Mouse (Mus musculus) stomach, postnatal 0 days (tissue): ENCODE data around the gene Cys1. TPM values are rescaled to one million over a fixed set of nuclear protein-coding genes. Genes with fewer than 3 reads are reported as not detected.

Experiments used
- ATAC-seq: fragments of 200-750 bp; cut with Nextera tagmentation; 2 replicates; pipeline ENCODE4 v1.8.0; 2017; ENCODE audit not compliant: low FRiP score, low TSS enrichment
- DNase-seq: peaks from one replicate; pipeline ENCODE4 v3.0.0-alpha.2; 2016; ENCODE audit warnings: low spot score
- H3K27ac ChIP-seq: fragments of 300-500 bp; sonication (generic); replicated peaks from 2 replicates; pipeline ENCODE4 v1.5.1; 2014; ENCODE audit warnings: mild to moderate bottlenecking, control low read depth
- H3K27me3 ChIP-seq: fragments of 300-500 bp; sonication (generic); 2 replicates; pipeline ENCODE4 v1.6.1; 2014; ENCODE audit warnings: low read length; ENCODE audit not compliant: control insufficient read depth, insufficient read depth
- H3K36me3 ChIP-seq: fragments of 300-500 bp; sonication (generic); 2 replicates; pipeline ENCODE4 v1.6.1; 2014; ENCODE audit warnings: low read length, mixed read lengths; ENCODE audit not compliant: control insufficient read depth, insufficient read depth
- H3K4me1 ChIP-seq: fragments of 300-500 bp; sonication (generic); replicated peaks from 2 replicates; pipeline ENCODE4 v1.6.1; 2014; ENCODE audit warnings: antibody characterized with exemption; ENCODE audit not compliant: control insufficient read depth, insufficient read depth
- H3K4me2 ChIP-seq: fragments of 300-500 bp; sonication (generic); replicated peaks from 2 replicates; pipeline ENCODE4 v1.6.1; 2014; ENCODE audit warnings: low read depth, mild to moderate bottlenecking, control low read depth, moderate library complexity
- H3K4me3 ChIP-seq: fragments of 300-500 bp; sonication (generic); 2 replicates; pipeline ENCODE4 v1.5.1; 2014; ENCODE audit warnings: low read depth, low read length, control low read depth
- H3K9ac ChIP-seq: fragments of 300-500 bp; sonication (generic); 2 replicates; pipeline ENCODE4 v1.6.1; 2014; ENCODE audit warnings: mild to moderate bottlenecking, low read length, control low read depth, mixed read lengths
- H3K9me3 ChIP-seq: fragments of 300-500 bp; sonication (generic); 2 replicates; pipeline ENCODE4 v1.6.1; 2016; ENCODE audit warnings: low read length; ENCODE audit not compliant: control insufficient read depth
- CTCF ChIP-seq: IDR thresholded peaks from 2 replicates; pipeline ENCODE4 v1.5.1; 2016; ENCODE audit warnings: antibody characterized with exemption, low read depth, mild to moderate bottlenecking, moderate library complexity
- EP300 ChIP-seq: optimal IDR thresholded peaks from 2 replicates; pipeline ENCODE3; 2016; ENCODE audit warnings: antibody characterized with exemption
- WGBS: fragments of 180-500 bp; shearing (Covaris S2); extraction: QIAGEN DNeasy Blood & Tissue Kit; methylation state at CpG from one replicate; pipeline ENCODE4 v1.1.7; 2014; 5-methylcytosine and 5-hydroxymethylcytosine counted together
- polyA plus RNA-seq: library from polyadenylated mRNA; unstranded; fragments of >200 nt; fragmentation: Nextera tagmentation; extraction: Ambion mirVana; gene quantifications from 2 replicates; pipeline ENCODE4 v1.2.1, GENCODE M21; 2015

Gene Cys1
- polyA plus RNA-seq, 1 experiment from 2014 or later, result 1.4 TPM

DNA sequence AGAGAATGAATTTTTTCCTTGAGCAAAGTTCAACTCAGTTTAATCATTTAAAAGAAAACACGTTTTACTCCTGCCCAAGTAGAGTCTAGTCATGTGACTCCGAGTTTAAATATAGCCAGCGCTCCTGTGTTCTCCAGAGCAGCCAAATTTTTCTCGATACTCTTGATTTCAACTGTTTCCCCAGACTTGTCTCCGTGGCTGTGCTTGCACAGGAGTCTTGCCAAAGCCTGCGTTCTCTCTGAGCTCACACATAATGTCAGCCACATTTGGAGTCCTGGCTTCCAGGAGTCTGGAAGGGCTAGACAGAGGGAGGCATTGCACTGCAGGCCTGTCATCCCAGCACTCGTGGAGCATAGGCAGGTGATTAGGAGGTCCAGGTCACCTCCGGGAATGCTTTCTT lies 950 bp upstream of the Cys1 start:
- Histone ChIP-seq H3K4me3 (no peak overlapping the region), H3K9me3 (no peaks in the 10 kb centered on the region), H3K9ac (no peak overlapping the region), H3K27ac (no peak overlapping the region; the same call in 1 of the 2 replicates), H3K36me3 (no peaks in the 10 kb centered on the region), H3K4me2 (no peak overlapping the region), H3K27me3 (no peaks in the 10 kb centered on the region), H3K4me1 (no peaks in the 10 kb centered on the region; the same call in 1 of the 2 replicates)
- 19% methylated on average over 8 of the region's 8 CpGs for WGBS
- ATAC-seq, result no peak
- no peak for DNase-seq
- TF ChIP-seq EP300 (no peak), CTCF (no peak)

DNA sequence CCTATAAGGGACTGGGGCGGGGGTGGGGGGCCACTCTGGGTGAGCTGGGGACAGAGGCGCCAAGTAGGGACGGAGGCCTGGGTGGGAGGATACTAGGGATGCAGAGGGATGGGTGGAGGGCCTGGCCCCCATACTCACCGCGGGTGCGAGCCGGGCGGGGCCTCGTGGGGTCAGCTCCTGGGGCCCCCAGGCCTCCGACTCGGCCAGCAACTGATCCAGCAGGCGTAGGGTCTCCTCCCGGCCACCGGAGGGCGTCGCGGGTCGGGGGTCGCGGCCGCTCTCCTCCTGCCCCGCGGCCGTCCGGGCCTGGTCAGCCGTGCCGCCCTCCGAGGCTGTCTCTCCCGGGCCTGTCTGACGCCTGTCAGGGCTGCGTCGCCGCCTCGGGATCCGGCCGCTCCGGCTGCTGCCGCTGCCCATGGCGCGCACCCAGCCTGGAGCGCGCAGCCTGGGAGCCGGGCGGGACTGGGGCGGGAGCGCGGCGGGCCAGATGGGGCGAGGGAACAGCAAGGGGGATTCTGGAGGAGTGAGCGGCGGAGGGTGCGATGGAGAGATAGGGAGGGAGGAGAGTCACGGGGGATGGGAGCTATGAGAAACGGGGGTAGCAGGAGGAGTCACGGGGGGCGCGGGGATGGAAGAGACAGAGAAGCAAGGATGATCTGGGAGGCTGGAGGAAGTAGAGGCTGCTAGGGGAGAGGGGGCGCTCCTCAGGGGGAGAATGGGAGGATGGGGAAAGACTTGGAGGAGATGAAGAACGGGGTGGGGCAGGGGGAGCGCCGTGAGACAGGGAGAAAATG lies 924 bp downstream of the Cys1 start:
- Histone ChIP-seq H3K4me3 (peak overlapping the region; percentile 54), H3K27me3 (no peaks in the 10 kb centered on the region), H3K36me3 (no peaks in the 10 kb centered on the region), H3K4me1 (no peaks in the 10 kb centered on the region; the same call in 1 of the 2 replicates), H3K9ac (peak overlapping the region; percentile 68), H3K4me2 (peak overlapping the region; percentile 89), H3K27ac (peak overlapping the region; percentile 65), H3K9me3 (no peaks in the 10 kb centered on the region)
- ATAC-seq, result peak; percentile 57
- peak; percentile 38 for DNase-seq
- TF ChIP-seq EP300 (no peak), CTCF (peak; percentile 36; the same call in 1 of the 2 replicates)
- 2% methylated on average over 50 of the region's 61 CpGs for WGBS

DNA sequence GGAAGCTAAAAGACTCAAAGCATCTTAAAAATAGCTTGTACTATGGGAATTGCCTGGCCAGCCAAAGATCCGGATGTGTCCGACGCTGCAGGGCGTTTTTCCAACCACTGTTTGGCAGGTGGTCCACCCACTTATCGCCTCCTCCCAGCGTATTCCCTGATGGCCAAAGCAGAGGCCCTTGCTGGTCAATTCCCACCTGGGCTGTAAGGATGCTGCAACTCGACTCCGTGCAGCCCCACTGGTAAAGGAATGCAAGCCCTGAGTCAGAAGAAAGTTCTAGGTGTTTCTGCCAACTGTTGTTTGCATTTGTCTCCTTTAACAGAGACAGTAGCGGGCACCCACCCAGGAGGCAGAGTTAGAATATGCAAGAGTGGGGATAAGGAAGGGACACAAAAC lies 1.5 kb downstream of the Cys1 start:
- ATAC-seq (no peak), DNase-seq (no peak)
- Histone ChIP-seq H3K4me3 (peak overlapping the region; percentile 54), H3K27ac (peak overlapping the region; percentile 65; the same call in 1 of the 2 replicates), H3K9ac (no peak overlapping the region), H3K4me2 (peak overlapping the region; percentile 89), H3K9me3 (no peaks in the 10 kb centered on the region), H3K36me3 (no peaks in the 10 kb centered on the region), H3K27me3 (no peaks in the 10 kb centered on the region), H3K4me1 (no peaks in the 10 kb centered on the region; the same call in 1 of the 2 replicates)
- no peak for TF ChIP-seq CTCF
- no peak for TF ChIP-seq EP300
- 27% methylated on average over 9 of the region's 9 CpGs for WGBS

DNA sequence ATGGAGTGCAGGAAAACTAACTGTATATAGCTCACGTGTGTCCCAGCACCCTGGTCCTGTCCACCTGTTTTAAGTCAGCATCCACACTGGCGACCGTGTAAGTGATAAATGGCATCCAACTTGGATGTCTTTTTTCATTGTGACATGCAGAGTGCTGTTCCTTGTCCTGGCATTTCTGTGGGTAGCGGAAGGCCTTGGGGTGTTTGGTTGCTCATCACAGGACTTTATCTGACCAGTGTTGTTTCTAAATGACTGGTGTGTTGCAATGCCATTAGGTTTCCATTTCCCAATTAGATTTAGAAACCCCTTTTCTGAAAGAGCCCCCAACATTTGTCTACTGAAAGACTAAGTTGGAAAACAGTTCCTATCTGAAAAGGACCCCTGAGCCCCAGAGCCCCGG lies 19.5 kb downstream of the Cys1 start:
- Histone ChIP-seq H3K9me3 (no peaks in the 10 kb centered on the region), H3K36me3 (peaks cover 23% of the 10 kb centered on the region), H3K9ac (no peak overlapping the region), H3K27me3 (no peaks in the 10 kb centered on the region), H3K27ac (no peak overlapping the region), H3K4me1 (no peaks in the 10 kb centered on the region), H3K4me2 (no peak overlapping the region), H3K4me3 (no peak overlapping the region)
- WGBS, result 79% methylated on average over 5 of the region's 5 CpGs
- TF ChIP-seq CTCF (no peak), EP300 (no peak)
- ATAC-seq, result no peak
- no peak for DNase-seq

DNA sequence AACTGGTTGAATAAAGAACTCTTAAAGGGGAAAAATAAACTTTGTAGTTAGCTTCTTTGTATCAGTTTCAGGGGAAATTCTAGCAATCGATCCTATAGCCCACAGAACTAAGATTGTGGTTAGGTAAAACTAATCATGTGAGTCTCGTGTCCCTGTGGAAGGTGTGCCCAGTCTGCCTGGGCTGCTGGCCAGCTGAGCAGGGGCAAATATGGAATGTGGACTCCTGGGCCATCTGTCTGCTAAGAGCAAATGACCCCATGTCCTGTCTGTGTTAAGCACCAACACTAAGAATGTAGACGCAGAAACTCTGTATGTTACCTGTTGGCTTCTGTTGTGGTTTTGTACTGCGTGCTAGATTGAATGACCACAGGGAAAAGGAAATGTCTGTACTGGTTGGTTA lies 20.5 kb downstream of the Cys1 start:
- TF ChIP-seq CTCF (no peak), EP300 (no peak)
- DNase-seq (no peak), ATAC-seq (no peak)
- Histone ChIP-seq H3K36me3 (peaks cover 28% of the 10 kb centered on the region), H3K27ac (no peak overlapping the region), H3K4me2 (no peak overlapping the region), H3K9me3 (no peaks in the 10 kb centered on the region), H3K4me1 (no peaks in the 10 kb centered on the region), H3K9ac (no peak overlapping the region), H3K4me3 (no peak overlapping the region), H3K27me3 (no peaks in the 10 kb centered on the region)
- WGBS, result 67% methylated on average over 4 of the region's 4 CpGs

DNA sequence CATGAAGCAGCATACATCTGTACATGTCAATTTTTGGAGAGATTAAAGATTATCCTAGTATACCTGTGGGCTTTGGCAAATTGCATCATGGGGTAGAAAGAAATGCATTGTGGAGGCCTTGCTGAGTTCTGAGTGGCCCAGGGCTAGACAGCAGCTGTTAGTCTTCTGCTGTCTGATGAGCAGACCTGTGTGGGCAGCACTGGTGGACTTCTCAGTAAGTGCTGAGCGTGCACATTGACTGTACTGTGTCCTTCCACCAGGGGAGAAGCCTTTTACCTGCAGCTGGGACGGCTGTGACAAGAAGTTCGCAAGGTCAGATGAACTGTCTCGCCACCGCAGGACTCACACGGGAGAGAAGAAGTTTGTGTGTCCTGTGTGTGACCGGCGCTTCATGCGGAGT lies 21.7 kb downstream of the Cys1 start:
- ATAC-seq (no peak), DNase-seq (no peak)
- Histone ChIP-seq H3K27me3 (no peaks in the 10 kb centered on the region), H3K4me2 (no peak overlapping the region), H3K4me1 (no peaks in the 10 kb centered on the region), H3K9me3 (no peaks in the 10 kb centered on the region), H3K4me3 (no peak overlapping the region), H3K27ac (no peak overlapping the region), H3K36me3 (peaks cover 30% of the 10 kb centered on the region), H3K9ac (no peak overlapping the region)
- TF ChIP-seq EP300 (no peak), CTCF (no peak)
- WGBS, result 89% methylated on average over 9 of the region's 9 CpGs
